Mouse (Mus musculus) layer of hippocampus, adult 11-12 months (tissue): ENCODE results near the gene Minar1.

Experiments used
- DNase-seq: peaks from one replicate; pipeline ENCODE4 v3.0.0; 2022; ENCODE audit warnings: low spot score

Gene Minar1

DNA sequence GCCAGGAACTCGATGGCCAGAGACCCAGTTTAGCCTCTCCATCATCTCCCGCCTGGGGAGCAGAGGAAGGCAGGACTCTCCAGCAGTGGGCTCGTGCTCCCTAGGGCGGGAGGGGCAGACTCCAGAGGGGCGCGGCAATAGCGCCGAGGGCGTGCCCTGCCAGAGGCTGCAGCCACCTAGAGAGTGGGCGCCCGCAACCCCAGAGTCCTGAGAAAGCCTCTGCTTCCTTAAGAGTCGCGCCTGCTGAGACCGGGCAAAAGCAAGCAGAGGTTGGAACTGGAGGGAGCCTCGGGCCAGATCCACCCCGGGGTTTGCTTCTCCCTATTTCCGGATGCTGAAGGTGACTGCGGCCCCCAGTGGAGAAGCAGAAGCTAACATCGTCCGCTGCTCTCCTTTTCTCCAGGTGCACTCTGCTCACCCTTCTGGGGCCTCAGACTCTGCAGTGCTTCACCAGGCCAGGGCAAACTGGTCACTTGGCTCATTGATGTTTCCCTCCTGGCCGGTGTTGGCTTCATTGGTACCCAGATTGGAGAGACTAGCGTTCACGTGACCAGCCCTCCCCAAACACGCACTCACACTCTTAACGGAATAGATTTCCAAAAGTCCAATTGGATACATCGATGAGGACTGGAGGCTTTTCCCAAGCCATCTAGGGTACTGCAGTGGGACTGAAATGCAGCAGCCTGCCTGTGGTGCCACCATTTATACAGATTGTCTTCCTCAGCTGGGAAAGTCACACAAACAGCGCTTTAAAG lies at the start of gene Minar1:
TSS of gene Minar1 (minus strand) at position 120 of the 755 bp plus-strand sequence.
- DNase-seq: peak; percentile 6

DNA sequence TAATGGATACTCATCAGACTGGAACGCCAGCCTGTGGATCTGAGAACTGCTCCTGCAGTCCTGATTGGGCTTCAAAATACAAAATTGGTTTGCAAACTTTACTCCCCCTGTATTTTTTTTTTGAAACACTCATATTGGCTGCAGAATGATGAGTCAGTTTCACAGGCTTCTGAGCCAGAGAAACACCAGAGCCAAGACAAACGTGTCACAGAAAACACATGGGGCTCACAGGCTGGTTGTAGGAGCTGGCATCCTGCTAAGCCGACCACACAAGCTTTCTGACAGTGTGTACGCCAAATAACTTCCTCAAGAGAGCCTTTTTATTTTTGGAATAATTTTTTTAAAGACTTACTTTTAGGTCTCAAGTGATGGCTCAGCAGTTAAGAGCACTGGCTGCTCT lies 47.0 kb upstream of the Minar1 start:
- peak; percentile 47 for DNase-seq

DNA sequence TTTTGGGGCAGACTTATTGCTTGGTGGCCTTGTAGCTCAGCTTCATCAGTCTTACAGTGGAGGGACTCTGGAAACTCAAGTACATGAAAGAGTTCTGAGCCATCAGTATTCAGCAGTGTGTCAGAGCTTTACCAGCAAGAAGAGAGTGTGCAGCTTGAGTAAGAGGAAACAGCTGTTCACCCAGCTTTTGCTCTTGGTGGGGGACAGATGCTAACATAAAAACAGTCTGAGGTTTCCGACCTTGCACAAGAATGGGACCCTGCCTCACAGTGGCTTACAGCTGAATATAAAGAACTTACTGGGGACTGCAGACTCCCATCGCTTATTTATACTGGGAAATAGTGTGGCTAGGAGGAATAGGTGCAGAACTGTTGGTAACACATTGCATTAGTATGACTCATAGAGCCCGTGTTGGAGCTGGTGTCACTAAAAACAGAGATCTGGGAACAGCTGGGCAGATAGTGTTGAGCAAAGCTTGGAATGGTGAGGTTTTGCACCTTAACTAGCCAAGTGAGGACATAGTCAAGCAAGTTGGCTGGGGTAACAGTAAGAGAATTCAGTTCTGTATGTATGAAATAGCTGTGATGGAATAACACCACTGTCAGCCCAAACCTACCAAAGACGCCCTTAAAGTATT lies 44.5 kb upstream of the Minar1 start:
- DNase-seq: no peak

DNA sequence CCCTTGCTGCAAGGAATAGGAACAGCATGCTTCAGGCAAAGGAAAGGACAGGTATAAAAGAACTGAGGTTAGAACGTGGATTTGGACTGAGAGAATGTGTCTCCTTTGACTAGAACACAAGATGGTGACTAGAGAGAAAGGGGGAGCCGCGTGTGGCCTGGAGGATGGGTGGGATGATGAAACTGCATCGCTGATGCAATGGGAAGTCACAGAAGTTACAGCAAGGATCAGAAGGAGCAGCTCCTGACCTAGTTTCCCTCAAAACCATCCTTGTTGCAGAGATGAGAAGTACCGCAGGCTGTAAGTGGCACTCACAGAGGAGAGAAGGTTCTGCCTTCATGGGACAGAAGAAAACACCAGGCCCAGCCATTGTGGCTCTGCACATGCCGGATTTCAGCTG lies 28.0 kb upstream of the Minar1 start:
- DNase-seq: no peak

- no peak for DNase-seq
Observed at GRCm38 (mm10) chr9:89637453-89637852, 14.5 kb upstream of the Minar1 start.

- no peak for DNase-seq
Observed at GRCm38 (mm10) chr9:89622296-89623005, 474 bp downstream of the Minar1 start.

- no peak for DNase-seq
Observed at GRCm38 (mm10) chr9:89621750-89622149, 1.2 kb downstream of the Minar1 start.

- DNase-seq: no peak
Observed at GRCm38 (mm10) chr9:89620347-89620746, 2.6 kb downstream of the Minar1 start.

- DNase-seq: no peak
Observed at GRCm38 (mm10) chr9:89616946-89617345, 6.0 kb downstream of the Minar1 start.

DNA sequence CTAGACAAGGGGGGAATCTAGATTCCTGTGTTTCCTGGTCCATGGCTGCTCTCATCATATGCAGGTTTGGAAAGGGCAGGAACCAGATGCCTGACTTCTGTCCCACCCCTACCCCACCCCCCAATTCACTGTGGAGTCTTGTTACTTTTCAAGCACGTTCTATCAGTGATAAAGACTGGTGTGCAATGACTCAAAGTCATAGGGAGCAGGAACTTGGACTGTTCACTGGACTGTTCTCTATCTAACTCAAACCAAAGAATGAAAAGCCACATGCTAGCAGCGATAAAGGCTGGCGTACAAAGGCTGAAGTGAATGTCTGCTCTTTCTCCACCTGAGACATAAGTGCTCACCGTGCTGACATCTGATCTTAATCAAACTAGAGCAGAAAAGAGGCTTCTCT lies 12.3 kb downstream of the Minar1 start:
- no peak for DNase-seq

- no peak for DNase-seq
Observed at GRCm38 (mm10) chr9:89607321-89607720, 15.6 kb downstream of the Minar1 start.

GRCm38 (mm10) chr9:89606256-89606655 lies 16.7 kb downstream of the Minar1 start:
- DNase-seq: peak; percentile 6

DNA sequence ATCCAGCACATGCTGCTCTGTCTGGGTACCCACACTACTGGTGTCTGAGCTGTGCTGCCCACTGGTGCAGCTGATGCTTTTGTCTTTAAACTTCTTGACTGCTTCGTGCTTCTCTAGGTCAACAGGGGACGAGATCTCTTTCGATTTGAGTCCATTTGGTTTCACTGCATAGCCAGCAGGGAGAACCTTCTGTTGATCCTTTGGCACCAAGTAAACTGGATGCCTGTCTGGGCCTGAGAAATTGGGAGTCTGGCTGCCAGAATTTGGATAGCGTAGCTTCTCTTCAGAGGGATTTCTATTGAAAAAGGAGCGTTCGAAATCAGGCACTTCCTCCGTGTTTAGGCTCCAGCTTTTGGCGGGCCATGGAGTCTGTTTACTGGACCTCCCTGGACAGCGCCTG lies 21.0 kb downstream of the Minar1 start:
- no peak for DNase-seq

- DNase-seq: no peak
Observed at GRCm38 (mm10) chr9:89600677-89601076, 22.2 kb downstream of the Minar1 start.

GRCm38 (mm10) chr9:89597071-89597470 lies 25.9 kb downstream of the Minar1 start:
- DNase-seq: no peak

- no peak for DNase-seq
Observed at GRCm38 (mm10) chr9:89596392-89596791, 26.5 kb downstream of the Minar1 start.

DNA sequence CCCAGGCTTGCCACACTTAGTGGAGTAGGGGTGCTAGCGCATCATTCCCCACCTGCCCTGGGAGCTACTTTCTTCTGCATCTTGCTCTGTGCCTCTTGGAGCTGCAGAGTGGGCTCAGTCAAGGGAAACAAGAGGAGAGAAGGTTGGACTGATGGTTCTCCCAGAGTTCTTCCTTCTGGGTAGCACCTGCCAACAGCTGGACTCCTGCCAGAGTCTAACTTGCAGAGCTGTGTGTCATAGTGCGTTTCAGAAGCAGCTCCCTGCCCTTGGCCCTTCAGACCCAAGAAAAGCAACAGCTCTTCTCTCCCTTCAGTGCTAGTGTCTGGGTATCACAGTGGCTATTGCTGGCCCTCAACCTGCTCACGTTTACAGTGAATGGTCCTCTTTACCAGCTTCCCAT lies 30.5 kb downstream of the Minar1 start:
- DNase-seq: no peak

DNA sequence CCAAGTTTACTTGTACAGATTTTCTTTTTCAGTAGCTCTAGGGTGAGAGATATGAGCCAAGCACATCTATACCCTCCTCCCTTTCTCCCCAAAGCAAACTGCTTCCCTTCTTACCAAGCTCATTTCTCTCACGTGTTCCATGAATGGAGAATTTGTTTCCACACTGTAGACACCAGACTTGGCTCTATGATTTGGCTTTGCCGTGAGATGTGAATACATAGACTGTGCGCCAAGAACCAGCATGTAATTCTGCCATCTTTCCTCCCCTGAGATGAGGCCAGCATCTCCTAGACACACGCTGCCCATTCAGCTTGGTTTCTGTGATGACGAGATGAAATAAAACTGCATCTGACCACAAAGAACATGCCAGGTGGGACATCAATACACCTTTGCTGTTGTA lies 44.5 kb downstream of the Minar1 start:
- DNase-seq: no peak

DNA sequence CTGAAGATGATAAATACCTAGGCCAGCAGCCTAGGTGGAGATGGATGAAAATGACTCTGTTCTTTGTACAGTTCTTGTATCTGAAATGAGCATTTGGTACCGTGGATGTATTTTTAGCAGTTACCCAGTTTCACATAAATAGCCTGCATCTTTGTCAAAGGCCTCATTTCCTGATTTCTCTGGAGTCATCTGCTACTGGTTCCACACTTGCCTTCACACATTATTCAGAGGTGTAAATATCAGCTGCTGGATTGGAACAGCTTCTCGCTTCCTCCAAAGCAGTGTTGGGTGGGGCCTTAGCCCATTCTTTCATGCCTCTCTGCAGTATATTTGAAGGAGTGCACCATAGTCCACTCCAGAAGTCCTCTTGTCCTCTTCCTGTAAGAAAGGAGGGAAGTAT lies 70.3 kb downstream of the Minar1 start:
- DNase-seq: no peak
